Mouse (Mus musculus) T-helper 1 cell (primary cell): Measurements from ENCODE around the gene Mical2.

Experiments used
- in situ Hi-C: fragments of 300-600 bp; cut with MboI, MseI; formaldehyde crosslinking; loops from one replicate; pipeline ENCODE4 v1.15.1; 2025; ENCODE audit warnings: high pct_unique_total_duplicates

Gene Mical2

GRCm38 (mm10) chr7:112351541-112351940 lies 125.9 kb downstream of the Mical2 start:
- in situ Hi-C loops: loop anchor here (25.0 kb wide), 1 partner anchor 564 kb away; the partner anchor contains the start of gene Galnt18

GRCm38 (mm10) chr7:112352005-112352404 lies 126.3 kb downstream of the Mical2 start:
- in situ Hi-C loops: loop anchor here (25.0 kb wide), 1 partner anchor 565 kb away; the partner anchor contains the start of gene Galnt18

DNA sequence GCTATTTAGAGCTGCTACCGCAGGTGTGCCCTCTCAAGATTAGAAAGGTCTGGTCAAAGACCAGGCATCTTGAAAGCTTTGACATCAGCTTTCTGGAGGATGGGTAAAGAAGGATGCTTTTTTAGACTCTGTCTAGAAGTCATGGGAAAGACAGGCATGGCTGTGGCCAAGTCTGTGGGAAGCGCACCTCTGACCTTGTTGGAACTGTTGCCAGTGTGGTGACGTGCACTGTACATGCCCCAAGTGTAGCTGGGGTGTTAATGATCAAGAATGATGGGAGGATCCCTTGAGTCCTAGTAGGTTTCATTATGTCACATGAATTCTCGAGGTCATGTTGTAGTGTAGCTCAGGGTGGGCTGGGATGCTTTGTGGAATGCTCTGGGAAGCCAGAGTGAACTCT lies 127.4 kb downstream of the Mical2 start:
- in situ Hi-C loops: loop anchor here (25.0 kb wide), 1 partner anchor 566 kb away; the partner anchor contains the start of gene Galnt18

- in situ Hi-C loops: loop anchor here (25.0 kb wide), 1 partner anchor 567 kb away; the partner anchor contains the start of gene Galnt18
Observed at GRCm38 (mm10) chr7:112353939-112354338, 128.3 kb downstream of the Mical2 start.

DNA sequence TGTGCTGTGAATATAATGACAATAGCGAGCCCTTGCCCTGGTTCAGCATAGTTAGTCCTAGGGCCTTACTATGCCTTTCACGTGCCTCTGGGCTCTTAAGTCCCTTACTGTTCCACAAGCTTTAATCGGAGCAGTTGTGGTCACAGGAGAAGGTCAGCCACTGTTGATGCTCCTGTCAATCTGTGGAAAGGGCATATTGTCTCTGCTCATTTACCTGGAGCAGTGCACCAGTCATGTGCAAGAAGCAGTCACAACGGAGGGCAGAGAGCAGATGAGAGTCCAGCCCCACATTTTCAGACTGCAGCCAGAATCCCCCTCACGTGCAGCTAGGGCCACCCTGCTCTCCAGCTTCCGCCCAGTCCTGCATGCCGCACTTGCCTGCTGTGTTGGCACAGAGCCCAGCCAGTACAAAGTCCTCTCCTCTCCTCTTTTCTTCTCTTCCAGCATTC lies 128.9 kb downstream of the Mical2 start:
- in situ Hi-C loops: loop anchor here (25.0 kb wide), 1 partner anchor 567 kb away; the partner anchor contains the start of gene Galnt18

DNA sequence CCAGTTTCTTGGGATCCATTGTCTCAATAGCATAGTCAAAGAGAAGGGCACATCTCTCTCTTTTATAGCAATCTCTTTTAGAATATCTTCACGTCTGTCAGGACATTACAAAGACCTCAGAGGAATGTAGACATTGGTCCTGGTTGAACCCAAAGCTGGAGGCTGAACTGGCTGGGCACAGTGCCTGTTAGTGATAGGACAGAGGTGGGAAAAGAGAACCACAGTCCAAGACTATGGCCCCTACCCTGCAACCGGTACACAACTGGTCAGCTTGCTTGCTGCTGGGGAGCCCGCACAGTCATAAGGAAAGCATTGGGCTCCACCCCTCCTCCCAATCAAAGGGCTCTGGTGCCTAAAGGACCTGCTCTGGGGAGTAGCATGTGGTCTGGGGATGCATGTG lies 133.9 kb downstream of the Mical2 start:
- in situ Hi-C loops: loop anchor here (25.0 kb wide), 1 partner anchor 572 kb away; the partner anchor contains the start of gene Galnt18

DNA sequence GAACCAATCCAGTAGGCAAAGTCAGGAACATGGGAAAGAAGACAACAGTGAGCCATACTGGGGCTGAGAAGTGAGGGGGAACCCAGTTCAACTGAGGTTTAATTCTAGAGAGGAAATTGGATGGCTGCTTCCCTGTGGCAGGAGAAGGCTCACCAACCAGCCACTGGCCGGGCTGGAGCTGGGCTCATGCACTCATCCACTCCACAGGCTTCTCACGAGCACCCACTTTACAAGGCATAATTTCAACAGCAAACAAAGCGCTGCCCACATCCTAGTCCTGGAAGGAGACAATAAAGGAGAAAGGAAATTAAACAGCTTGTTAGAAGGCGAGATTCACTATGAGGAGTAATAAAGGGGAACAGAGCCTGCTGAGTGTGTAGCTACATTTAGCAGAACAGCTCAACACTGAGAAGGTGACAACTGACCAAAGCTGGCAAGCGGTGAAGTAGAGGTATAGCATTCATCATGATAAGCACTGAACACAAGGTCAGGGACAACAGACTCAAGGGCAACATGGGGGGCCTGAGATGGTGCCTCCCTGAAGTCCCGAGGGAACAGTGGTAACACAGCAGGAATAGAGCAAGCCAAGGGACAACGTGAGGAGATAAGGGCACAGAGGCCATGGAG lies 137.0 kb downstream of the Mical2 start:
- in situ Hi-C loops: loop anchor here (25.0 kb wide), 1 partner anchor 575 kb away; the partner anchor contains the start of gene Galnt18

DNA sequence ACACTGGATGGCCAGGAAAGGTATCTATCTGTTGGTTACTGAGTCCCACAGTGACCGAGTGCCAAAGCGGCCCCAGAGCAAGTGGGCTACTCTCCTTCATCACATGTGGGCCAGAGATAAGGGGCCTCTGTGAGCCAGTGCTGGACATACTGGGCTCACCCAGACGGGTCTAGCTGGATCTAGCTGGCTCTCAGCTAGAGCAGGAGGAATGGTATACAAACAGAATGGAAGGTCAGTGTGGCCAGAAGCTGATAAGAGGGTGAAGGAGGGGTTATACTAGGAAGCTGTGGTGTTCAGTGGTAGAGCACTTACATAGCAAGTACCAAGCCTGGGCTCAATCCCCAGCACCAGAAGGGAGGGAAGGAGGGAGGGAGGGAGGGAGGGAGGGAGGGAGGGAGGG lies 140.2 kb downstream of the Mical2 start:
- in situ Hi-C loops: loop anchor here (25.0 kb wide), 1 partner anchor 579 kb away; the partner anchor contains the start of gene Galnt18

DNA sequence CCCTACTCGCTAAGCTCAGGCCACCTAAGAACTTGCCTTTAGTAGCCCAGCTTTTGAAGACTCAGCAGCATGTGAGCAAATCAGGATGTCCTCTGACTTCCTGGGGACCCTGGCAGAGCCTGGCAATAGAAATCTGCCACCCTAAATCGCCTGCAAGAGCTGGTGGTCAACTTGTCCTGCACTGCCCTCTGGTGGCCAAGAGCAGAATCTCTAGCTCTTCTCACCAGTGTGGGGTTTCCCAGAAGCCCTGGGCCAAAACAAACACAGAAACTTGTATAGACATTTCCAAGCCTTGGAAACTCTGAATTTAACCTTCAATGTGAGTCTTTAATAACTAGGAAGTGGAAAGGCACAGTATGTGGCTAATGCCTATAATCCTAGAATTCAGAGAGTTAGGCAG lies 143.4 kb downstream of the Mical2 start:
- in situ Hi-C loops: loop anchor here (25.0 kb wide), 1 partner anchor 582 kb away; the partner anchor contains the start of gene Galnt18

DNA sequence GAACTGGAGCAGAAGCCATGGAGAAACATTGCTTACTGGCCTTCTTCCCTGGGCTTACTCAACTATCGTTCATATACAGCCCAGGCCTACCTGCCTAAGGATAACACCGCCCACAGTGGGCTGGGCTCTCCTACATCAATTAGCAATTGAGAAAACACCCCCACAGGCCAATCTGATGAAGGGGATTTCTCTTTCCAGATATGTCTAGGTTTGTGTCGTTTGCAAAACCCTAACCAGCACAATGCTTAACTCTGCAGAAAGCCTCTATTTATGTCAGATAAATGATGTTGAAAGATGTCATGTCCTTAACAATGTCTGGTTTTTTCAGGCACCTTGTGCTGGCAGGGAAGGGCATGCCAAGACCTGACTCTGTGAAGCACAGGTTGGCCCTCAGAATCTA lies 144.3 kb downstream of the Mical2 start:
- in situ Hi-C loops: loop anchor here (5.0 to 25.0 kb wide), 3 partner anchors 55 to 583 kb away; partner anchors contain the start of gene Galnt18

DNA sequence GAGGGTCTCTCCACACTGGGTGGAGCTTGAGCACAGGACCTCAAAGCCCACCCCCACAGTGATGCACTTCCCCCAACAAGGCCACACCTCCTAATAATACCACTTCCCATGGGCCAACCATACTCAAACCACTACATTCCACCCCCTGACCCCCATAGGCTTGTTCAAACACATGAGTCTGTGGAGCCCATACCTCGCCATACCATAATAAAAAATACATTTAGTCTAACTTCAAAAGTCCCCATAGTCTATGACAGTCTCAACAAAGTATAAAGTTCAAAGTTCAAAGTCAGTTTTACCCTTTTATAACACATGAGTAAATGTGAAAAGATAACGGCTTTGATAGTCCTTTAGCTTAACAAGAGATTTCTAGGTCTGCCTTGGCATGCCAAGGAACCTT lies 145.7 kb downstream of the Mical2 start:
- in situ Hi-C loops: loop anchor here (5.0 to 25.0 kb wide), 3 partner anchors 57 to 584 kb away; partner anchors contain the start of gene Galnt18

DNA sequence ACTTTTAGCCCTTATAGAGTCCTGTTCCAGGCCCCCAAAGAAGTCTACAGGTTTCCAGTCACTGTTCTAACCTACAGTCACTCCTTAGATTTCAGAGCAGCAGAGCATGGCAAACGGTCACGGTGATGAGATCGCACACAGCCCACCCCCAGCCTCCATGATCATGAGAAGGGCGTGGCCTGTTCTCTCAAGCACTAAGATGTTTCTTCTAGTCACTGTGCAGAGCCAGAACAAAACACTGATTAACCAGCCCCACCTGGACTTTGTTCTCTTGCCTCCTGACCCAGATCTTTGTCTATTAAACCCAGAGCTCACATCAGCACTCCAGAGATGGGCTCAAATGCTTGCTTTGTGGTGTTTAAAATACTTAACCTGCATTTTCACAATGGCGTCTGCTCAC lies 148.4 kb downstream of the Mical2 start:
- in situ Hi-C loops: loop anchor here (5.0 to 25.0 kb wide), 3 partner anchors 59 to 587 kb away; partner anchors contain the start of gene Galnt18

- in situ Hi-C loops: loop anchor here (10.0 kb wide), 1 partner anchor 60 kb away; no protein-coding TSS in a partner anchor
Observed at GRCm38 (mm10) chr7:112375062-112375461, 149.4 kb downstream of the Mical2 start.

DNA sequence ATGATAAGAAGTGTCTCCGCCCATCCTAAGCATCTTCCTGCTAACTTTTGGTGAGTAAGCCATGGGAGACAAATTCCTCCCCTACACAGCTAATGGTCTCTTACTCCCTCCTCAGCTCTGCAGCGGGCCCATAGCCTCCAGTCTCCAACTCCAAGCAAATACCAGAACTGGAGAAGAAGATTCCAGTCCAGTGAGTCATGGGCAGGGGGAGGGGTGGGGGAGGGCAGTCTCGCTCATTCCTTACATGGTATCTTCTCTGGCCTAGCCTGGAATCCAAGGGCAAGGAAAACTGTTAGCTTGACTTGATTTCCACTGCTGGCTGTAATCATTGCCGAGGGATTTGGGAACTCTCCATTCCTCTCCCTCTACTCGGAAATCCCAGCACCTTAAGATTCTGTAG lies 150.2 kb downstream of the Mical2 start:
- in situ Hi-C loops: loop anchor here (10.0 kb wide), 1 partner anchor 61 kb away; no protein-coding TSS in a partner anchor

DNA sequence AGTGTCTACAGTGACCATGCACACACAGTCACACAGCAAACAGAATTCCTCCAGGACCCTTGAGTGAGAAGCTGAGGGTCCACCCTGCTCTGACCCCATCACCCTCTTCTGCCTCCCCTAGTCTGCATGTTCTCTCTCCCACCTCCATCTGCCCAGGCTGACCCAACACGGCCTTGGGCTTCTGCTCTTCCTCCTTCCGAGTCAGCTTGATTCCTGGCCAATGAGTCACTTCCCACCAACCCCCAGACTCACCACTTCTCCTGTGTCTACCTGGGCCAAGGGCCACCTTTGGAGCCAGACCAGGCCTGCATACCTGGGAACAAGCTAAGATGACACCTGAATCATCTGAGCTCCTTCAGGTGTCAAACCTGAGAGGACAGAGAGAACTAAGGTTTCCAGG lies 151.0 kb downstream of the Mical2 start:
- in situ Hi-C loops: loop anchor here (10.0 kb wide), 1 partner anchor 62 kb away; no protein-coding TSS in a partner anchor

- in situ Hi-C loops: loop anchor here (10.0 kb wide), 1 partner anchor 63 kb away; no protein-coding TSS in a partner anchor
Observed at GRCm38 (mm10) chr7:112377314-112377713, 151.7 kb downstream of the Mical2 start.

- in situ Hi-C loops: loop anchor here (10.0 kb wide), 1 partner anchor 63 kb away; no protein-coding TSS in a partner anchor
Observed at GRCm38 (mm10) chr7:112378056-112378455, 152.4 kb downstream of the Mical2 start.

GRCm38 (mm10) chr7:112378476-112378875 lies 152.8 kb downstream of the Mical2 start:
- in situ Hi-C loops: loop anchor here (10.0 kb wide), 1 partner anchor 64 kb away; no protein-coding TSS in a partner anchor

DNA sequence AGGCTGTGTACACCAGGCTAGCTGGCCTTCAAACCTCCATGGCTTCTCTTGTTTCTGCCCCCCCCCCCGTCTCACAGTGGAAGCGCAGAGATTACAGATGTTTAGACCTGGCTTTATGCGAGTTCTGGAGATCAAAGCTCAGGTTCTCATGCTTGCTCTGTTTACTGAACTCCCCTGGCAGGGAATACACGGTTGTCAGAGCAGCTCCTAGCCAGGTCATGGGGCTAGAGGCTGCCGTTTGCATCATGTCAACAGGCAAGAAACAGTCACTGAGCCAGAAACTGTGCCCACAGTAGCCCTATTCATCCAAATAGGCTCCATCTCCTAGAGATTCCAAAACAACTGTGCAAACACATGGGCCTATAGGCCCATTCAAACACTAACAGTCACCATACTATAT lies 160.9 kb downstream of the Mical2 start:
- in situ Hi-C loops: no loop called here

- in situ Hi-C loops: no loop called here
Observed at GRCm38 (mm10) chr7:112387876-112388275, 162.2 kb downstream of the Mical2 start.

- in situ Hi-C loops: no loop called here
Observed at GRCm38 (mm10) chr7:112388363-112388875, 162.8 kb downstream of the Mical2 start.

GRCm38 (mm10) chr7:112389611-112390251 lies 164.1 kb downstream of the Mical2 start:
- in situ Hi-C loops: no loop called here
